Mouse (Mus musculus) E14TG2a.4 (cell line): ENCODE data around the gene Pla2g4f.

ENCODE experiments used
- CTCF ChIP-seq: conservative IDR thresholded peaks from 2 replicates; pipeline ENCODE4 v1.5.1; 2014; ENCODE audit warnings: low read length
- NANOG ChIP-seq: IDR thresholded peaks from 2 replicates; pipeline ENCODE4 v1.6.1; 2014; ENCODE audit warnings: borderline replicate concordance, low read length, mixed read lengths
- POU5F1 ChIP-seq: IDR thresholded peaks from 2 replicates; pipeline ENCODE4 v1.6.1; 2014; ENCODE audit warnings: low read length, borderline replicate concordance

DNA sequence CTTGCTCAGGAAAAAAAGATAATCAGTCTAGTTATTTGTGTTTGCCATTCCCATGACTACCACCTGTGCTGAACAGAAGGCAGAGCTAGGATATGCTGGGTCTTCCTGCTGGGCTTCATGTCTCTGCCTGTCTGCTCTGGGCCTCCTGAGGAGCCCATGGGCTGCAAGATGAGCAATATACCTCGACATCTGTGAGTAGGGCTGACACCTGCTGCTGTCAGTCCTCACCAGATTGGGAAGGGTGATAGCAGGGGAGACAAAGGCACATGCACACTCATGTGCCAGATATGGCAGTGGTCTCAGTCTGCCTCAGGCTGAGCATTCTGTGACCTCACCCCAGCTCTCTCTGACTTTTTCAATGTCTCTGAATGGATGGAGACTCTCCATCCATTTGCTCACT lies 51.1 kb downstream of the Pla2g4f start:
- no peak for TF ChIP-seq CTCF
- TF ChIP-seq NANOG = no peak
- TF ChIP-seq POU5F1 = no peak
